Mouse (Mus musculus) lung, embryonic 16.5 days (tissue): ENCODE results near the gene Pacsin3. TPM values are rescaled to one million over a fixed set of nuclear protein-coding genes. Genes with fewer than 3 reads are reported as not detected.
A peak's percentile ranks its signal among the peaks of the same experiment; 100 is the strongest.
"Not testable (repeated sequence)": the region's sequence is repeated elsewhere in the genome, so short reads cannot be mapped to it uniquely, and the experiment has no call there.

ENCODE experiments used
- ATAC-seq: fragments of 200-750 bp; cut with Nextera tagmentation; 2 replicates; pipeline ENCODE4 v1.8.0; 2017; ENCODE audit warnings: low read depth, mild to moderate bottlenecking, moderate library complexity
- H3K27ac ChIP-seq: fragments of 300-500 bp; sonication (generic); 2 replicates; pipeline ENCODE4 v1.5.1; 2014; ENCODE audit warnings: mild to moderate bottlenecking, control low read depth, low read length
- H3K27me3 ChIP-seq: fragments of 300-500 bp; sonication (generic); 2 replicates; pipeline ENCODE4 v1.6.1; 2014; ENCODE audit warnings: low read depth, low read length, mixed read lengths; ENCODE audit not compliant: control insufficient read depth, insufficient read depth
- H3K36me3 ChIP-seq: fragments of 300-500 bp; sonication (generic); 2 replicates; pipeline ENCODE4 v1.6.1; 2014; ENCODE audit warnings: low read length; ENCODE audit not compliant: control insufficient read depth, insufficient read depth
- H3K4me1 ChIP-seq: fragments of 300-500 bp; sonication (generic); replicated peaks from 2 replicates; pipeline ENCODE4 v1.6.1; 2014; ENCODE audit warnings: low read length, mixed read lengths; ENCODE audit not compliant: control insufficient read depth, insufficient read depth
- H3K4me2 ChIP-seq: fragments of 300-500 bp; sonication (generic); 2 replicates; pipeline ENCODE4 v1.6.1; 2014; ENCODE audit warnings: low read depth, low read length, control low read depth
- H3K4me3 ChIP-seq: fragments of 300-500 bp; sonication (generic); 2 replicates; pipeline ENCODE4 v1.5.1; 2014; ENCODE audit warnings: mild to moderate bottlenecking, low read length, control low read depth
- H3K9ac ChIP-seq: fragments of 300-500 bp; sonication (generic); 2 replicates; pipeline ENCODE4 v1.6.1; 2014; ENCODE audit warnings: low read length, control low read depth
- H3K9me3 ChIP-seq: fragments of 300-500 bp; sonication (generic); 2 replicates; pipeline ENCODE4 v1.6.1; 2016; ENCODE audit warnings: low read length; ENCODE audit not compliant: control insufficient read depth
- WGBS: fragments of 180-500 bp; shearing (Covaris S2); extraction: QIAGEN DNeasy Blood & Tissue Kit; methylation state at CpG from one replicate; pipeline ENCODE4 v1.1.7; 2014; 5-methylcytosine and 5-hydroxymethylcytosine counted together
- polyA plus RNA-seq: library from polyadenylated mRNA; unstranded; fragments of >200 nt; fragmentation: Nextera tagmentation; extraction: Ambion mirVana; gene quantifications from 2 replicates; pipeline ENCODE4 v1.2.1, GENCODE M21; 2015

Pacsin3 gene
- 52.8 and 57.4 TPM in 2 replicates for polyA plus RNA-seq

- H3K27me3 ChIP-seq = peaks cover 13% of the 10 kb centered on the region; the same call in 1 of the 2 replicates
- H3K4me3 ChIP-seq = peak within 1 kb of the TSS; percentile 74
- peak within 1 kb of the TSS; percentile 86 for H3K27ac ChIP-seq
- under 1% methylated on average over 27 of the region's 27 CpGs for WGBS
- peak within 1 kb of the TSS; percentile 64 for H3K4me2 ChIP-seq
- peaks cover 4% of the 10 kb centered on the region; the same call in 1 of the 2 replicates for H3K36me3 ChIP-seq
- peak; percentile 29 for ATAC-seq
- peaks cover 24% of the 10 kb centered on the region for H3K4me1 ChIP-seq
- no peaks in the 10 kb centered on the region for H3K9me3 ChIP-seq
- peak within 1 kb of the TSS; percentile 76 for H3K9ac ChIP-seq
These were observed at the start of gene Pacsin3 for GRCm38 (mm10) chr2:91255661-91256150. Pacsin3 (plus strand) TSS chr2:91255954.

- 88% methylated on average over 9 of the region's 9 CpGs for WGBS
These were observed 49.4 kb upstream of the Pacsin3 start for GRCm38 (mm10) chr2:91206254-91206775.

DNA sequence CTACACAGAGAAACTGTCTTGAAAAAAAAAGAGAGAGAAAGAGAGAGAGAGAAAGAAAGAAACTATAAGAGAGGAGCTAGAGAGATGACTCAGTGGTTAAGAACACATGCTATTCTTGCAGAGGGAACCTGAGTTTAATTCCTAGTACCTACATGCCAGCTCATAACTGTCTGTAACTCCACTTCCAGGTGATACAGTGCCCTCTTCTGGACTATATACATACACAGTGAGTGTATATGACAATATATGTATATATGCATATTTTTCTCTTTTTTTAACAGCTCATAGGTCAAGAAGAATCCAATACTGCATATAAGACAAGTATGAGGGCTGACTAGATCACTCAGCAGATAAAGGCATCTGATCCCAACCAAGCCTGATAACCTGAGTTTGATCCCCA lies 42.4 kb upstream of the Pacsin3 start:
- no peaks in the 10 kb centered on the region for H3K9me3 ChIP-seq
- H3K4me1 ChIP-seq = no peaks in the 10 kb centered on the region
- H3K27ac ChIP-seq = no peak overlapping the region
- no peak overlapping the region for H3K4me3 ChIP-seq
- H3K36me3 ChIP-seq = peaks cover 25% of the 10 kb centered on the region
- H3K27me3 ChIP-seq = no peaks in the 10 kb centered on the region
- no peak for ATAC-seq
- H3K4me2 ChIP-seq = no peak overlapping the region
- no peak overlapping the region for H3K9ac ChIP-seq

More at GRCm38 (mm10) chr2:91206254-91206775, 49.4 kb upstream of the Pacsin3 start:
- peaks cover 34% of the 10 kb centered on the region for H3K36me3 ChIP-seq
- ATAC-seq = no peak
- H3K4me3 ChIP-seq = no peak overlapping the region
- no peaks in the 10 kb centered on the region for H3K9me3 ChIP-seq
- H3K4me1 ChIP-seq = peaks cover 11% of the 10 kb centered on the region; the same call in 1 of the 2 replicates
- no peak overlapping the region for H3K9ac ChIP-seq
- no peaks in the 10 kb centered on the region for H3K27me3 ChIP-seq
- no peak overlapping the region for H3K27ac ChIP-seq
- H3K4me2 ChIP-seq = no peak overlapping the region

DNA sequence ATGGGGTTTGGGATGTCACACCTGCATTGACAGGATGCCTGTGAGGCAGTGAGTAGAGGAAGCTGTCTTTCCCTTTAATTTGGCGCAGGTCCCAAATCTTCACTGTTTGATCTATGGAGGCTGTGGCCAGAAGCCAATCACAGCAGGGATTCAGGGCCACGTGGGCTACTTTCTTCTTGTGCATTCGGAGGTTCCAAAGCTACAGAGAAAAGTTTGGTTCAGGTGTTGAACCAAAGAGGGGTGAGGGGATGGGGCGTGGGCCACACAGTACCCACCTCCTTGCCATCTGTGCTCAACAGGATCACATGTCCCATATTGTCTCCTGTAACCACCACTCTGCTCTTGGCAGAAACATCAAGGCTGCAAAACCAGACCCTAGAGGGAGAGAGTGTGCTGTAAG lies 38.7 kb upstream of the Pacsin3 start:
- peaks cover 9% of the 10 kb centered on the region for H3K36me3 ChIP-seq
- no peak overlapping the region for H3K4me3 ChIP-seq
- H3K9ac ChIP-seq = no peak overlapping the region
- WGBS = 41% methylated on average over 4 of the region's 4 CpGs
- H3K27ac ChIP-seq = no peak overlapping the region; the same call in 1 of the 2 replicates
- no peaks in the 10 kb centered on the region for H3K4me1 ChIP-seq
- H3K27me3 ChIP-seq = no peaks in the 10 kb centered on the region
- no peaks in the 10 kb centered on the region for H3K9me3 ChIP-seq
- no peak overlapping the region for H3K4me2 ChIP-seq
- peak; percentile 38; the same call in 1 of the 2 replicates for ATAC-seq

DNA sequence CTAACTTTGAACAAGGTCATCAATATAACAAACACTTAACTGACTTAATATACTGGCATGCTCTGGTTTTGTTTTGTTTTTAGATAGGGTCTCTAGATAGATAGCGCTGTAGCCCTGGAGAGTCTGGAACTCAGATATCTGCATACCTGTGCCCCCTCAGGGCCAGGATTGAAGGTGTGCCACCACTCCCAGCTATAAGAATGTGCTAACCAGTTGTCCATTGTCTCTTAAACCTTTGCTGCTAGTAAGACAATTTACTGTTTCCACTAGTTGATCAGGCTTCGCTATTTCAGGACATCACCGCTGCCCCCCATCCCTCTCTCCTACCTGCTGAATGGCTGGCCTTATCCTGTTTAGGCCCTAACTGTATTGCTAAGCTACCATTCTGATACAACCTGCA lies 35.3 kb upstream of the Pacsin3 start:
- Histone ChIP-seq H3K27ac (no peak overlapping the region), H3K27me3 (no peaks in the 10 kb centered on the region), H3K36me3 (peaks cover 5% of the 10 kb centered on the region; the same call in 1 of the 2 replicates), H3K4me2 (no peak overlapping the region), H3K9me3 (no peaks in the 10 kb centered on the region), H3K4me1 (no peaks in the 10 kb centered on the region), H3K9ac (no peak overlapping the region), H3K4me3 (no peak overlapping the region)
- no peak for ATAC-seq
- WGBS = 93% methylated on average over 3 of the region's 3 CpGs

- Histone ChIP-seq H3K36me3 (no peaks in the 10 kb centered on the region), H3K4me3 (no peak overlapping the region), H3K9ac (no peak overlapping the region), H3K27ac (no peak overlapping the region), H3K4me2 (no peak overlapping the region), H3K4me1 (no peaks in the 10 kb centered on the region), H3K9me3 (no peaks in the 10 kb centered on the region), H3K27me3 (no peaks in the 10 kb centered on the region)
- no peak for ATAC-seq
- WGBS = 68% methylated on average over 2 of the region's 2 CpGs
These were observed 32.1 kb upstream of the Pacsin3 start for GRCm38 (mm10) chr2:91223614-91224013.

- H3K4me2 ChIP-seq = no peak overlapping the region
- WGBS = 76% methylated on average over 2 of the region's 2 CpGs
- H3K9me3 ChIP-seq = no peaks in the 10 kb centered on the region
- no peak overlapping the region for H3K4me3 ChIP-seq
- no peak overlapping the region for H3K9ac ChIP-seq
- H3K27me3 ChIP-seq = no peaks in the 10 kb centered on the region
- no peak for ATAC-seq
- H3K36me3 ChIP-seq = no peaks in the 10 kb centered on the region; the same call in 1 of the 2 replicates
- H3K27ac ChIP-seq = no peak overlapping the region
- H3K4me1 ChIP-seq = no peaks in the 10 kb centered on the region
These were observed 26.0 kb upstream of the Pacsin3 start for GRCm38 (mm10) chr2:91229735-91230134.

DNA sequence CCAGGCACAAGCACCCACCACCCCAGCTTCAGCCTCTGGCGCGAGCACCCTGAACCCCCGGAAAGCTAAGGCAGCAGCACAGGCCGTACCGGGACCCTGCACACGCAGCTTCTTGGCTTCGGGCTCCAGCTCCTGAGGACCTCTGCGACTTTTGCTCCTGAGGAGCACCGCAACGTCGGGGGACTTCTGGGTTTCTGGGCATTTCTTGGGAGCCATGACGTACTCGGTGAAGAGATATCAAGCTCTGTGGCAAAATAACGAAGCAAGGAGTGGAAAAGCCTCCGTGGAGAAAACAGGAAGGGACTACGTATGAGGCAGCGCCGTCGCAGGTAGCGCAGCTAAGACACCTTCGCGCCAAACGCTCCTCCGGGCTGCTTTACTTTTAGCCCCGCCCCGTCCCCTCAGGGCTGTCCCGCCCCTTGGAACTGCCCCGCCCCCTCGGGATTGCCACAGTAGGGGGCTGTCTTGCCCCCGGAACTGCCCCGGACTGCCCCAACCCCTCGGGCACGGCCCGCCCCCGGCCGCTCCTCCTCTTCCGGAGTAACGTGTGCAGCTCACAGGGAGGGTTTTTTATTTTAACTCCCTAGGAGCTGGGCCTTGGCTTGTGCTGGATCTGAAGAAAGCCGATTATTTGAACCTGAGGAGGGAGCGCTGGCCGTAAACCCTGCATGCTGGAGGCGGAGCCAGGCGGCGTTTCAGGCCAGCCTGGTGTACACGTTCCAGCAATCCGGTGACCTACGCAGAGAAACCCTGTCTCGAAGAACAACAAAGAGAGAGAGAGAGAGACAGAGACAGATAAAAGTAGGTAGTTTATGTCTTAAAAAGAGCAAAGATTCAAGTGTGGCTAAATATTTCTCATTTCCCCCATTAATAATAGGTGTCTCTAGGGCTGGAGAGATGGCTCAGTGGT lies 18.9 kb upstream of the Pacsin3 start, which contains the start of gene Ddb2:
Ddb2 (minus strand) TSS at position 382 of the 910 bp plus-strand sequence.
- Histone ChIP-seq H3K27ac (peak within 1 kb of the TSS; percentile 98), H3K36me3 (no peaks in the 10 kb centered on the region; the same call in 1 of the 2 replicates), H3K4me2 (peak within 1 kb of the TSS; percentile 73), H3K4me3 (peak within 1 kb of the TSS; percentile 69), H3K9me3 (no peaks in the 10 kb centered on the region), H3K27me3 (no peaks in the 10 kb centered on the region), H3K9ac (peak within 1 kb of the TSS; percentile 73), H3K4me1 (no peaks in the 10 kb centered on the region; the same call in 1 of the 2 replicates)
- under 1% methylated on average over 48 of the region's 48 CpGs for whole genome bisulfite sequencing
- ATAC-seq = peak; percentile 99

DNA sequence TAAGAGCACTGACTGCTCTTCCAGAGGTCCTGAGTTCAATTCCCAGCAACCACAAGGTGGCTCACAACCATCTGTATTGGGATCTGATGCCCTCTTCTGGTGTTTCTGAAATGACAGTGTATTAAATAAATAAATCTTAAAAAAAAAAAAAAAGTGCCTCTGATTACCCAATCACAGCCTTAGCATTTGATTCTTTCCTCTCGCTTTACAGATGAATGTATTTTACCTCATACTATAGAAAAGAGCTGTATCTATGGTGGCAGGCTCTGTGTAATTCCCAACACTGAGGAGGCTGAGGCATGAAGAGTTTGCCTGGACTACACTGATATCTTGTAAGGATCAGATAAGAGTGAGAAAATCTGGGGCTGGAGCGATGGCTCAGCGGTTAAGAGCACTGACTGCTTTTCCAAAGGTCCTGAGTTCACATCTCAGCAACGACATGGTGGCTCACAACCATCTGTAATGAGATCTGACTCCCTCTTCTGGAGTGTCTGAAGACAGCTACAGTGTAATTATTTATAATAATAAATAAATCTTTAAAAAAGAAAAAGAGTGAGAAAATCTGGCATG lies 18.2 kb upstream of the Pacsin3 start:
- not testable (repeated sequence) for H3K36me3 ChIP-seq, H3K4me1 ChIP-seq, H3K27me3 ChIP-seq, H3K9me3 ChIP-seq
- Histone ChIP-seq H3K9ac (peak overlapping the region; percentile 73), H3K27ac (peak overlapping the region; percentile 98), H3K4me3 (peak overlapping the region; percentile 69), H3K4me2 (peak overlapping the region; percentile 73)
- ATAC-seq = peak; percentile 48
- WGBS = 7% methylated on average over 4 of the region's 4 CpGs
